Mouse (Mus musculus) ES-Bruce4 (cell line): ENCODE measurements at regions not wholly inside any gene's neighbourhood (a gene's known extent, or its start where the extent isn't known, plus 50 kb on each side); places are given as distances from the start of the nearest gene placed in this dataset.

Experiments
- H3K27ac ChIP-seq: 2 replicates; pipeline ENCODE4 v1.5.1; 2012; ENCODE audit warnings: low read length, inconsistent platforms; ENCODE audit not compliant: insufficient read depth
- H3K27me3 ChIP-seq: 2 replicates; pipeline ENCODE4 v1.6.1; 2012; ENCODE audit warnings: mild to moderate bottlenecking, low read length, inconsistent platforms; ENCODE audit not compliant: control insufficient read depth, poor library complexity, insufficient read depth, severe bottlenecking
- H3K36me3 ChIP-seq: 2 replicates; pipeline ENCODE4 v1.6.1; 2012; ENCODE audit warnings: inconsistent platforms, mild to moderate bottlenecking, low read length, moderate library complexity; ENCODE audit not compliant: control insufficient read depth, poor library complexity, insufficient read depth, severe bottlenecking
- H3K4me1 ChIP-seq: one replicate; pipeline ENCODE4 v1.8.1; 2011; ENCODE audit warnings: low read length; ENCODE audit not compliant: control insufficient read depth, insufficient read depth
- H3K4me3 ChIP-seq: 2 replicates; pipeline ENCODE4 v1.5.1; 2011; ENCODE audit warnings: low read depth, mild to moderate bottlenecking, low read length
- H3K9ac ChIP-seq: 2 replicates; pipeline ENCODE4 v1.6.1; 2012; ENCODE audit warnings: low read depth, mild to moderate bottlenecking, inconsistent platforms; ENCODE audit not compliant: poor library complexity, severe bottlenecking
- H3K9me3 ChIP-seq: replicated peaks from 2 replicates; pipeline ENCODE4 v1.6.1; 2012; ENCODE audit warnings: mild to moderate bottlenecking, low read length, inconsistent platforms; ENCODE audit not compliant: control insufficient read depth, poor library complexity, insufficient read depth, severe bottlenecking
- CTCF ChIP-seq: IDR thresholded peaks from one replicate; pipeline ENCODE4 v1.8.1; 2011; ENCODE audit warnings: low read depth, low read length
- EP300 ChIP-seq: IDR thresholded peaks from 2 replicates; pipeline ENCODE4 v1.6.1; 2011; ENCODE audit warnings: low read depth, low read length; ENCODE audit not compliant: insufficient read depth
- POLR2A ChIP-seq: IDR thresholded peaks from one replicate; pipeline ENCODE4 v1.8.1; 2011; ENCODE audit warnings: low read length; ENCODE audit not compliant: insufficient read depth

DNA sequence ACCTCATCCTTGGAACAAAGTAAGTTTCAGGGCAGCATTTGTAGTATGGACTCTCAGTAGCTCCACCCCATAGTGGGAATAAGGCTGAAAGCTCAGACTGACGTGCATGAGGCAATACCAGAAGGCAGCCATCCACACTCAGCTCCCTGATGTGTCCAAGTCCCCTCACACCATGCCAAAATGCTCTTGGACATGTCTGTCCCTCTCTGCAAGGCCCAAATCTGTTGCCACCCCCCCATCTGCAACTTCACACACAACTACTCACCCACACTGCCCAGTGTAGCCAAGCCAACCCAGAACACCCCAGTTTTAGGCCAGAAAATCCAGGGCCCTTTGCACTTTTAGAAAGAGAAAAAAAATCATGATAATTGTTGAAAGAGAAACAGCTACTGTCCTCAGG lies 498.1 kb upstream of the Kdm8 start:
- H3K27ac ChIP-seq: no peak overlapping the region
- H3K9me3 ChIP-seq: no peaks in the 10 kb centered on the region
- TF ChIP-seq EP300: no peak
- TF ChIP-seq POLR2A: no peak
- TF ChIP-seq CTCF: no peak
- H3K4me3 ChIP-seq: no peak overlapping the region
- H3K4me1 ChIP-seq: no peaks in the 10 kb centered on the region
- no peaks in the 10 kb centered on the region for H3K27me3 ChIP-seq
- H3K9ac ChIP-seq: no peak overlapping the region
- no peaks in the 10 kb centered on the region for H3K36me3 ChIP-seq

DNA sequence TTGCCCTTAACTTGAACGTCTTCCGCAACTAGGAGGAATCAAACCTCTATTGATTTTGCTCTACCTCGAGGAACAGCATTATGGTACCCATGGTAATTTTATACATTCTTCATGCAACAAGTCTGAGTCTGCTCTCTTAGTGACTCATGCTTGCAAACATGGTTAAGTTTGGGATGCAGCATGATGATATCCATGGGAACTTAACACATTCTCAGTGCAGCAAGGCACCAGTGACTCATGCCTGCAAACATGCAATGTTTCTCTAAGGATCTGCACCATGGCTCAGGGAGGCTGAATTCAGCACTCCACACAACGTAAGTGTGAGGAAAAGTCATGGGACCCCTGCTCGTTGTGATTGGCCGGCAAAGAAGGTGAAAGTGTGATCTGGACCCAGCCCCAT lies 487.1 kb upstream of the Kdm8 start:
- H3K9ac ChIP-seq: no peak overlapping the region
- TF ChIP-seq CTCF: no peak

DNA sequence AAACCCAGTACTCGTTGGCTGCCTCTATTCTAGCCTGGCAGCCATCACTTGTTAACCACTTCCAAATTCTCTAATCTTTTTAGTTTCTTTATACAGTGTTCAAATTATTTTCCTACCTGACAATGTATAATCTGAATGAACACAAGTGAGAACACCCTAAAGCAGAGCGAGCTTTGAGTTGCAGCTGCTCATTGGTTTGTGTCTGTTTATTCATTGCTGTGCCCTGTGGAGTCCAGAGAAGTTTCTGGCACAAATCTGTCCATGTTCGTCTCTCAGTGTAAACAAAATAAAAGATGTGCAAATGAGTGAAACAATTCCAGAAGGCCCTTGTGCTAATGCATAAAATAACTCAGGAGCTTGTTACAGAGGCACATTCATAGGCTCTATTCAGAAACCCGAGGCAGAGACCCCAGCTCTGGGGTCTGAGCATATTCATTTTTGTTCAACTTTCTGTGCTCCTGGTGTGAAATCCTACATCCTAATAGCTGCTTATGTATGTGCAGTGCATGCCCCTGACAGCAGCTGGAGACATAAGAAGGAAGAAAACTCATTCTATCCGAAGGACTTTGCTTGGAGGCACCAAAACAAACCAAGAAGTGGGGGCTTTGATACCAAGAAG lies 469.5 kb upstream of the Kdm8 start:
- H3K9me3 ChIP-seq: no peaks in the 10 kb centered on the region
- no peaks in the 10 kb centered on the region for H3K27me3 ChIP-seq
- H3K4me3 ChIP-seq: no peak overlapping the region
- H3K36me3 ChIP-seq: no peaks in the 10 kb centered on the region
- no peak overlapping the region for H3K27ac ChIP-seq
- H3K9ac ChIP-seq: no peak overlapping the region
- no peak for TF ChIP-seq POLR2A
- no peak for TF ChIP-seq CTCF
- no peak for TF ChIP-seq EP300
- no peaks in the 10 kb centered on the region for H3K4me1 ChIP-seq

More for the DNA sequence above, 487.1 kb upstream of the Kdm8 start:
- H3K36me3 ChIP-seq: no peaks in the 10 kb centered on the region
- no peaks in the 10 kb centered on the region for H3K9me3 ChIP-seq
- no peak overlapping the region for H3K27ac ChIP-seq
- H3K4me3 ChIP-seq: no peak overlapping the region
- no peaks in the 10 kb centered on the region for H3K4me1 ChIP-seq
- H3K27me3 ChIP-seq: no peaks in the 10 kb centered on the region

DNA sequence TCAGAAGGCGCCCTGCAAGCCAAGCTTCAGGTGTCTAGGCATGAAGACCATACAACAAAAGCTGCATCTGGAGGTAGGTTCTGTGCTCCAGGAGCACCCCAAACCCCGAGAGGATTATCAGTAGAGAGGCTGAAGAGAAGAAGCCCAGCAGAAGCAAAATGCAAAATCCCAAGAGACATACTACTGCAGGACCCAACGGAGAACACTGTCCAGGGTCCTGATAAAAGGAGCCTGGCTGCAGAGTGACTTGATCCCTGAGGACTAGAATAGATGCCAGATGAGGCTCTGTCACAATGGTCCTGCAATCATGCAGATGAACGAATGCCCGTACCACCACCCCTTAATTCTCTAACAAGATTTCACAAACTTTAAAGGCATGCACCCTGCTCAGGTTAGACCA lies 455.0 kb upstream of the Kdm8 start:
- no peak overlapping the region for H3K27ac ChIP-seq
- no peaks in the 10 kb centered on the region for H3K4me1 ChIP-seq
- no peak overlapping the region for H3K4me3 ChIP-seq
- H3K27me3 ChIP-seq: no peaks in the 10 kb centered on the region; the same call in 1 of the 2 replicates
- H3K9me3 ChIP-seq: no peaks in the 10 kb centered on the region; the same call in 1 of the 2 replicates
- H3K9ac ChIP-seq: no peak overlapping the region
- TF ChIP-seq EP300: no peak
- no peak for TF ChIP-seq POLR2A
- H3K36me3 ChIP-seq: no peaks in the 10 kb centered on the region

DNA sequence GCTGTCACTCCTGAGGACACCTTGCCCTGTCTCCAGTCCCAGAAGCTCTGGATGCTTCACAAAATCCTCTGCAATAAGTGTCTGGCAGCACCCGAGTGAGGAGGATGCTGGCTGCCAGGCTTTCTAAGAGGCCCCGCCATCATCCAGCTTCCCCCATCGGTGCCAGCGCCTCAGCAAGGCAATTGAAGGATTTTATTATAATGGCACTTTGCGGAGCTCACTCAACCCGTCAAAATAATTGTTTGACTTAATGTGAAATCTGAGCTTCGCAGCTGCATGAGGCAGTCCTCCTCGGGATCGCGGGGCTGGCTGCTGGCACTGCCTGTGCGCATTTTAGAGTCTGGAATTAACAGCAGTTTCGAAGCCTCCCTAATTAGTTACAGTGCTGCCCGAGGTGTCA lies 453.8 kb upstream of the Kdm8 start:
- Histone ChIP-seq H3K4me3 (no peak overlapping the region), H3K36me3 (no peaks in the 10 kb centered on the region), H3K27ac (no peak overlapping the region), H3K9ac (no peak overlapping the region), H3K4me1 (no peaks in the 10 kb centered on the region), H3K27me3 (no peaks in the 10 kb centered on the region; the same call in 1 of the 2 replicates), H3K9me3 (no peaks in the 10 kb centered on the region; the same call in 1 of the 2 replicates)
- no peak for TF ChIP-seq CTCF
- no peak for TF ChIP-seq EP300
- no peak for TF ChIP-seq POLR2A

DNA sequence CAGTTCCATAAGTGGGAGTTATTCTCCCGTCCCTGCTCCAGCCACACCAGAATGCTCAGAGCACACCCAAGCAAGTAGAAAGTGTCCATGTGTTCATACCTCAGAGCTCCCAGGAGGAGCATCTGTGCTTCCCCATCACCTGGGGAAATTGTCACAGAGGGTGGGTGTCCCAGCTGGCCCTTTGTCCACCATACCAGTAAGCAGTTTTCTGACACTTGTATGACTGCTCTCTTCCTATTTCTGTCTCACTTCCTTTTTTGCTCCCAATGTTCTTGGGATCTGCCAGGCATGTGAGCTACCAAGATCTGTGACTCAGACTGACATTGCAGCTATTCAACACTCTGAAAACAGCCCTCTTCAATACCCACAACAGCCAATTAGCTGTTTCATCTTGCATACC lies 447.9 kb upstream of the Kdm8 start:
- H3K27ac ChIP-seq: no peak overlapping the region

More for the DNA sequence above, 447.9 kb upstream of the Kdm8 start:
- TF ChIP-seq CTCF (no peak), EP300 (no peak), POLR2A (no peak)
- Histone ChIP-seq H3K9me3 (no peaks in the 10 kb centered on the region), H3K36me3 (no peaks in the 10 kb centered on the region), H3K4me3 (no peak overlapping the region), H3K4me1 (no peaks in the 10 kb centered on the region), H3K9ac (no peak overlapping the region), H3K27me3 (no peaks in the 10 kb centered on the region; the same call in 1 of the 2 replicates)
